Mouse (Mus musculus) heart, embryonic 10.5 days (tissue): ENCODE data around the gene Myo3b. TPM values are rescaled to one million over a fixed set of nuclear protein-coding genes. Genes with fewer than 3 reads are reported as not detected.
A peak's percentile ranks its signal among the peaks of the same experiment; 100 is the strongest.

ENCODE experiments used
- DNase-seq: peaks from one replicate; pipeline ENCODE4 v3.0.0-alpha.2; 2017; ENCODE audit warnings: low spot score
- H3K27ac ChIP-seq: fragments of 300-500 bp; sonication (generic); 2 replicates; pipeline ENCODE4 v1.5.1; 2016; ENCODE audit warnings: mild to moderate bottlenecking
- H3K27me3 ChIP-seq: fragments of 300-500 bp; sonication (generic); 2 replicates; pipeline ENCODE4 v1.6.1; 2016; ENCODE audit warnings: mild to moderate bottlenecking; ENCODE audit not compliant: poor library complexity, insufficient read depth, severe bottlenecking
- H3K36me3 ChIP-seq: fragments of 300-500 bp; sonication (generic); 2 replicates; pipeline ENCODE4 v1.6.1; 2016; ENCODE audit warnings: mild to moderate bottlenecking, moderate library complexity
- H3K4me1 ChIP-seq: fragments of 300-500 bp; sonication (generic); 2 replicates; pipeline ENCODE4 v1.6.1; 2016; ENCODE audit warnings: mild to moderate bottlenecking
- H3K4me3 ChIP-seq: fragments of 300-500 bp; sonication (generic); 2 replicates; pipeline ENCODE4 v1.5.1; 2016; ENCODE audit warnings: mild to moderate bottlenecking, moderate library complexity
- H3K9me3 ChIP-seq: fragments of 300-500 bp; sonication (generic); 2 replicates; pipeline ENCODE4 v1.6.1; 2016; ENCODE audit warnings: mild to moderate bottlenecking, moderate library complexity
- WGBS: fragments of 180-500 bp; shearing (Covaris S2); methylation state at CpG from one replicate; pipeline ENCODE4 v1.1.7; 2016; 5-methylcytosine and 5-hydroxymethylcytosine counted together
- polyA plus RNA-seq: library from polyadenylated mRNA; unstranded; fragments of >200 nt; fragmentation: Nextera tagmentation; extraction: Ambion mirVana; gene quantifications from 2 replicates; pipeline ENCODE4 v1.2.1, GENCODE M21; 2016

The Myo3b gene
- polyA plus RNA-seq, 1 experiment from 2014 or later, result 0.25 TPM

- no peak for DNase-seq
- Histone ChIP-seq H3K27me3 (no peaks in the 10 kb centered on the region), H3K27ac (no peak overlapping the region), H3K9me3 (no peaks in the 10 kb centered on the region), H3K4me3 (no peak overlapping the region), H3K4me1 (peaks cover 52% of the 10 kb centered on the region), H3K36me3 (no peaks in the 10 kb centered on the region)
- WGBS, result 26% methylated on average over 6 of the region's 6 CpGs
Observed at GRCm38 (mm10) chr2:70339501-70339900, 300.6 kb downstream of the Myo3b start.

- Histone ChIP-seq H3K27me3 (no peaks in the 10 kb centered on the region), H3K36me3 (no peaks in the 10 kb centered on the region), H3K4me3 (no peak overlapping the region), H3K9me3 (no peaks in the 10 kb centered on the region), H3K27ac (peak overlapping the region; percentile 49), H3K4me1 (peaks cover 53% of the 10 kb centered on the region)
- no peak for DNase-seq
- 79% methylated on average over 8 of the region's 8 CpGs for WGBS
Observed at GRCm38 (mm10) chr2:70340224-70340623, 301.3 kb downstream of the Myo3b start.

- WGBS, result 74% methylated on average over 8 of the region's 8 CpGs
- no peak overlapping the region for H3K4me3 ChIP-seq
- no peaks in the 10 kb centered on the region for H3K36me3 ChIP-seq
- no peak for DNase-seq
- no peaks in the 10 kb centered on the region for H3K27me3 ChIP-seq
- H3K9me3 ChIP-seq, result no peaks in the 10 kb centered on the region
- H3K27ac ChIP-seq, result no peak overlapping the region
- peaks cover 29% of the 10 kb centered on the region for H3K4me1 ChIP-seq
Observed at GRCm38 (mm10) chr2:70345126-70345525, 306.2 kb downstream of the Myo3b start.

GRCm38 (mm10) chr2:70347511-70347910, 308.6 kb downstream of the Myo3b start:
- 26% methylated on average over 1 of the region's 1 CpGs for WGBS
- H3K4me1 ChIP-seq, result peaks cover 22% of the 10 kb centered on the region
- no peak overlapping the region for H3K4me3 ChIP-seq
- DNase-seq, result no peak
- H3K27me3 ChIP-seq, result 0 out of 2 replicates have a peak, but pooled peaks cover 6% of the 10 kb centered on the region
- no peaks in the 10 kb centered on the region for H3K36me3 ChIP-seq
- no peaks in the 10 kb centered on the region for H3K9me3 ChIP-seq
- H3K27ac ChIP-seq, result no peak overlapping the region

GRCm38 (mm10) chr2:70348793-70349553, 310.0 kb downstream of the Myo3b start:
- 65% methylated on average over 11 of the region's 11 CpGs for WGBS
- DNase-seq, result no peak
- H3K36me3 ChIP-seq, result no peaks in the 10 kb centered on the region
- no peak overlapping the region for H3K27ac ChIP-seq
- no peak overlapping the region for H3K4me3 ChIP-seq
- H3K9me3 ChIP-seq, result no peaks in the 10 kb centered on the region
- H3K27me3 ChIP-seq, result 0 out of 2 replicates have a peak, but pooled peaks cover 6% of the 10 kb centered on the region
- H3K4me1 ChIP-seq, result peaks cover 10% of the 10 kb centered on the region; the same call in 1 of the 2 replicates

- WGBS, result 80% methylated on average over 10 of the region's 10 CpGs
Observed at GRCm38 (mm10) chr2:70352435-70353165, 313.7 kb downstream of the Myo3b start.

GRCm38 (mm10) chr2:70354056-70354455, 315.1 kb downstream of the Myo3b start:
- H3K9me3 ChIP-seq, result no peaks in the 10 kb centered on the region
- H3K4me3 ChIP-seq, result no peak overlapping the region
- DNase-seq, result no peak
- no peaks in the 10 kb centered on the region for H3K4me1 ChIP-seq
- H3K27ac ChIP-seq, result no peak overlapping the region
- H3K27me3 ChIP-seq, result 0 out of 2 replicates have a peak, but pooled peaks cover 6% of the 10 kb centered on the region
- WGBS, result 78% methylated on average over 4 of the region's 4 CpGs
- no peaks in the 10 kb centered on the region for H3K36me3 ChIP-seq

More at GRCm38 (mm10) chr2:70352435-70353165, 313.7 kb downstream of the Myo3b start:
- Histone ChIP-seq H3K36me3 (no peaks in the 10 kb centered on the region), H3K27ac (no peak overlapping the region), H3K4me3 (no peak overlapping the region), H3K27me3 (0 out of 2 replicates have a peak, but pooled peaks cover 6% of the 10 kb centered on the region), H3K9me3 (no peaks in the 10 kb centered on the region), H3K4me1 (no peaks in the 10 kb centered on the region)
- no peak for DNase-seq

GRCm38 (mm10) chr2:70355026-70355425, 316.1 kb downstream of the Myo3b start:
- no peaks in the 10 kb centered on the region; the same call in 1 of the 2 replicates for H3K36me3 ChIP-seq
- H3K4me3 ChIP-seq, result no peak overlapping the region
- no peak for DNase-seq
- H3K4me1 ChIP-seq, result no peaks in the 10 kb centered on the region
- 75% methylated on average over 2 of the region's 2 CpGs for WGBS
- H3K27ac ChIP-seq, result no peak overlapping the region
- H3K27me3 ChIP-seq, result 0 out of 2 replicates have a peak, but pooled peaks cover 6% of the 10 kb centered on the region
- H3K9me3 ChIP-seq, result no peaks in the 10 kb centered on the region

- H3K27ac ChIP-seq, result no peak overlapping the region
Observed at GRCm38 (mm10) chr2:70369421-70369820, 330.5 kb downstream of the Myo3b start.

GRCm38 (mm10) chr2:70379341-70379740, 340.4 kb downstream of the Myo3b start:
- no peaks in the 10 kb centered on the region for H3K36me3 ChIP-seq
- H3K9me3 ChIP-seq, result no peaks in the 10 kb centered on the region
- DNase-seq, result no peak
- H3K27me3 ChIP-seq, result no peaks in the 10 kb centered on the region
- H3K27ac ChIP-seq, result no peak overlapping the region
- peaks cover 10% of the 10 kb centered on the region; the same call in 1 of the 2 replicates for H3K4me1 ChIP-seq
- WGBS, result 38% methylated on average over 6 of the region's 6 CpGs
- H3K4me3 ChIP-seq, result no peak overlapping the region

More at GRCm38 (mm10) chr2:70369421-70369820, 330.5 kb downstream of the Myo3b start:
- no peaks in the 10 kb centered on the region; the same call in 1 of the 2 replicates for H3K36me3 ChIP-seq
- 86% methylated on average over 6 of the region's 6 CpGs for WGBS
- no peaks in the 10 kb centered on the region for H3K4me1 ChIP-seq
- H3K4me3 ChIP-seq, result no peak overlapping the region
- H3K27me3 ChIP-seq, result no peaks in the 10 kb centered on the region
- H3K9me3 ChIP-seq, result no peaks in the 10 kb centered on the region
- DNase-seq, result peak; percentile 9

GRCm38 (mm10) chr2:70379939-70380338, 341.0 kb downstream of the Myo3b start:
- WGBS, result 16% methylated on average over 6 of the region's 6 CpGs
- Histone ChIP-seq H3K4me3 (no peak overlapping the region), H3K36me3 (no peaks in the 10 kb centered on the region), H3K27ac (no peak overlapping the region), H3K9me3 (no peaks in the 10 kb centered on the region), H3K4me1 (peaks cover 10% of the 10 kb centered on the region; the same call in 1 of the 2 replicates), H3K27me3 (no peaks in the 10 kb centered on the region)
- no peak for DNase-seq

- Histone ChIP-seq H3K27ac (no peak overlapping the region; the same call in 1 of the 2 replicates), H3K9me3 (no peaks in the 10 kb centered on the region), H3K4me3 (no peak overlapping the region), H3K36me3 (no peaks in the 10 kb centered on the region), H3K27me3 (no peaks in the 10 kb centered on the region), H3K4me1 (peaks cover 23% of the 10 kb centered on the region)
- no peak for DNase-seq
- WGBS, result 45% methylated on average over 6 of the region's 6 CpGs
Observed at GRCm38 (mm10) chr2:70388645-70389044, 349.7 kb downstream of the Myo3b start.

- Histone ChIP-seq H3K9me3 (no peaks in the 10 kb centered on the region), H3K27ac (no peak overlapping the region; the same call in 1 of the 2 replicates), H3K4me1 (peaks cover 23% of the 10 kb centered on the region), H3K4me3 (no peak overlapping the region), H3K36me3 (no peaks in the 10 kb centered on the region), H3K27me3 (no peaks in the 10 kb centered on the region)
- WGBS, result 87% methylated on average over 1 of the region's 1 CpGs
- DNase-seq, result no peak
Observed at GRCm38 (mm10) chr2:70389162-70389561, 350.2 kb downstream of the Myo3b start.
